Mouse (Mus musculus) hindbrain, embryonic 13.5 days (tissue): ENCODE data around the gene Syvn1. TPM values are rescaled to one million over a fixed set of nuclear protein-coding genes. Genes with fewer than 3 reads are reported as not detected.
A peak's percentile ranks its signal among the peaks of the same experiment; 100 is the strongest.

Source experiments
- ATAC-seq: fragments of 200-750 bp; cut with Nextera tagmentation; 2 replicates; pipeline ENCODE4 v1.8.0; 2017; ENCODE audit warnings: moderate TSS enrichment; ENCODE audit not compliant: low FRiP score
- H3K27ac ChIP-seq: fragments of 300-500 bp; sonication (generic); 2 replicates; pipeline ENCODE4 v1.5.1; 2015; ENCODE audit warnings: inconsistent platforms, mild to moderate bottlenecking, moderate library complexity
- H3K27me3 ChIP-seq: fragments of 300-500 bp; sonication (generic); 2 replicates; pipeline ENCODE4 v1.6.1; 2015; ENCODE audit warnings: mild to moderate bottlenecking, inconsistent platforms
- H3K36me3 ChIP-seq: fragments of 300-500 bp; sonication (generic); 2 replicates; pipeline ENCODE4 v1.6.1; 2015; ENCODE audit warnings: mild to moderate bottlenecking, inconsistent platforms
- H3K4me1 ChIP-seq: fragments of 300-500 bp; sonication (generic); replicated peaks from 2 replicates; pipeline ENCODE4 v1.6.1; 2015; ENCODE audit warnings: inconsistent platforms
- H3K4me2 ChIP-seq: fragments of 300-500 bp; sonication (generic); 2 replicates; pipeline ENCODE4 v1.6.1; 2015; ENCODE audit warnings: inconsistent platforms, mild to moderate bottlenecking, moderate library complexity
- H3K4me3 ChIP-seq: fragments of 300-500 bp; sonication (generic); 2 replicates; pipeline ENCODE4 v1.5.1; 2015; ENCODE audit warnings: mild to moderate bottlenecking, inconsistent platforms
- H3K9ac ChIP-seq: fragments of 300-500 bp; sonication (generic); 2 replicates; pipeline ENCODE4 v1.6.1; 2015; ENCODE audit warnings: mild to moderate bottlenecking, inconsistent platforms
- H3K9me3 ChIP-seq: fragments of 300-500 bp; sonication (generic); 2 replicates; pipeline ENCODE4 v1.6.1; 2016; ENCODE audit warnings: inconsistent platforms
- WGBS: fragments of 180-500 bp; shearing (Covaris S2); methylation state at CpG from one replicate; pipeline ENCODE4 v1.1.7; 2015; 5-methylcytosine and 5-hydroxymethylcytosine counted together
- polyA plus RNA-seq: library from polyadenylated mRNA; unstranded; fragments of >200 nt; fragmentation: Nextera tagmentation; extraction: Ambion mirVana; gene quantifications from 2 replicates; pipeline ENCODE4 v1.2.1, GENCODE M21; 2015

Gene Syvn1
- polyA plus RNA-seq, 1 experiment from 2014 or later: 30.6 TPM

- no peaks in the 10 kb centered on the region for H3K27me3 ChIP-seq
- peaks cover 59% of the 10 kb centered on the region for H3K4me1 ChIP-seq
- ATAC-seq: no peak
- peak overlapping the region; percentile 82 for H3K4me3 ChIP-seq
- WGBS: 1% methylated on average over 44 of the region's 44 CpGs
- no peaks in the 10 kb centered on the region for H3K9me3 ChIP-seq
- H3K4me2 ChIP-seq: peak overlapping the region; percentile 100
- H3K36me3 ChIP-seq: peaks cover 10% of the 10 kb centered on the region; the same call in 1 of the 2 replicates
- H3K27ac ChIP-seq: peak overlapping the region; percentile 94
- H3K9ac ChIP-seq: peak overlapping the region; percentile 93
These were observed 15.4 kb downstream of the Syvn1 start for GRCm38 (mm10) chr19:6061641-6062302.

GRCm38 (mm10) chr19:6062418-6062817, 16.0 kb downstream of the Syvn1 start:
- H3K4me1 ChIP-seq: peaks cover 60% of the 10 kb centered on the region
- H3K9me3 ChIP-seq: no peaks in the 10 kb centered on the region
- H3K9ac ChIP-seq: peak overlapping the region; percentile 93
- H3K27ac ChIP-seq: peak overlapping the region; percentile 94
- no peak for ATAC-seq
- H3K4me2 ChIP-seq: peak overlapping the region; percentile 100
- WGBS: 70% methylated on average over 5 of the region's 5 CpGs
- H3K36me3 ChIP-seq: peaks cover 10% of the 10 kb centered on the region; the same call in 1 of the 2 replicates
- no peaks in the 10 kb centered on the region for H3K27me3 ChIP-seq
- peak overlapping the region; percentile 82 for H3K4me3 ChIP-seq

- H3K27ac ChIP-seq: no peak overlapping the region
- no peaks in the 10 kb centered on the region for H3K9me3 ChIP-seq
- 95% methylated on average over 6 of the region's 6 CpGs for WGBS
- H3K4me2 ChIP-seq: no peak overlapping the region
- no peak for ATAC-seq
- no peaks in the 10 kb centered on the region for H3K27me3 ChIP-seq
- 0 out of 2 replicates have a peak overlapping the region, but pooled peaks have one; percentile 82 for H3K4me3 ChIP-seq
- peaks cover 66% of the 10 kb centered on the region for H3K4me1 ChIP-seq
- H3K9ac ChIP-seq: peak overlapping the region; percentile 93; the same call in 1 of the 2 replicates
- peaks cover 10% of the 10 kb centered on the region; the same call in 1 of the 2 replicates for H3K36me3 ChIP-seq
These were observed 16.7 kb downstream of the Syvn1 start for GRCm38 (mm10) chr19:6063081-6063480.

- no peaks in the 10 kb centered on the region for H3K27me3 ChIP-seq
- 31% methylated on average over 5 of the region's 5 CpGs for WGBS
- no peaks in the 10 kb centered on the region for H3K9me3 ChIP-seq
- peak overlapping the region; percentile 60 for H3K4me3 ChIP-seq
- H3K27ac ChIP-seq: peak overlapping the region; percentile 93
- H3K36me3 ChIP-seq: peaks cover 32% of the 10 kb centered on the region
- peak; percentile 19 for ATAC-seq
- peaks cover 56% of the 10 kb centered on the region for H3K4me1 ChIP-seq
- peak overlapping the region; percentile 92 for H3K4me2 ChIP-seq
- H3K9ac ChIP-seq: peak overlapping the region; percentile 87
These were observed 20.2 kb downstream of the Syvn1 start for GRCm38 (mm10) chr19:6066571-6066970.

GRCm38 (mm10) chr19:6067011-6067723, 20.8 kb downstream of the Syvn1 start:
- Histone ChIP-seq H3K9me3 (no peaks in the 10 kb centered on the region), H3K9ac (peak overlapping the region; percentile 87), H3K4me2 (peak overlapping the region; percentile 92), H3K4me1 (peaks cover 51% of the 10 kb centered on the region), H3K27me3 (no peaks in the 10 kb centered on the region), H3K27ac (peak overlapping the region; percentile 93), H3K36me3 (peaks cover 32% of the 10 kb centered on the region), H3K4me3 (peak overlapping the region; percentile 60)
- peak; percentile 80 for ATAC-seq
- WGBS: under 1% methylated on average over 30 of the region's 30 CpGs

- ATAC-seq: peak; percentile 90
- 10% methylated on average over 33 of the region's 33 CpGs for WGBS
- H3K4me3 ChIP-seq: peak within 1 kb of the TSS; percentile 60
These were observed 21.5 kb downstream of the Syvn1 start, which contains the start of gene Tm7sf2 for GRCm38 (mm10) chr19:6067724-6068415. Gene Tm7sf2 (minus strand): TSS chr19:6068373.

GRCm38 (mm10) chr19:6068951-6069350, 22.6 kb downstream of the Syvn1 start:
- Histone ChIP-seq H3K27me3 (no peaks in the 10 kb centered on the region), H3K27ac (peak overlapping the region; percentile 93; the same call in 1 of the 2 replicates), H3K4me2 (no peak overlapping the region), H3K9me3 (no peaks in the 10 kb centered on the region), H3K4me1 (peaks cover 33% of the 10 kb centered on the region), H3K9ac (no peak overlapping the region), H3K4me3 (no peak overlapping the region), H3K36me3 (peaks cover 48% of the 10 kb centered on the region)
- ATAC-seq: no peak
- WGBS: 89% methylated on average over 4 of the region's 4 CpGs

More at GRCm38 (mm10) chr19:6067724-6068415, 21.5 kb downstream of the Syvn1 start, which contains the start of gene Tm7sf2:
- peak within 1 kb of the TSS; percentile 93 for H3K27ac ChIP-seq
- peaks cover 44% of the 10 kb centered on the region for H3K4me1 ChIP-seq
- H3K9ac ChIP-seq: peak within 1 kb of the TSS; percentile 87
- H3K36me3 ChIP-seq: peaks cover 37% of the 10 kb centered on the region
- no peaks in the 10 kb centered on the region for H3K9me3 ChIP-seq
- peak within 1 kb of the TSS; percentile 92 for H3K4me2 ChIP-seq
- H3K27me3 ChIP-seq: no peaks in the 10 kb centered on the region

- Histone ChIP-seq H3K4me2 (no peak overlapping the region), H3K36me3 (peaks cover 54% of the 10 kb centered on the region), H3K4me3 (no peak overlapping the region), H3K27me3 (no peaks in the 10 kb centered on the region), H3K9ac (no peak overlapping the region), H3K27ac (no peak overlapping the region), H3K4me1 (peaks cover 34% of the 10 kb centered on the region), H3K9me3 (no peaks in the 10 kb centered on the region)
- no peak for ATAC-seq
- 97% methylated on average over 10 of the region's 10 CpGs for WGBS
These were observed 23.5 kb downstream of the Syvn1 start for GRCm38 (mm10) chr19:6069851-6070250.

- Histone ChIP-seq H3K36me3 (peaks cover 59% of the 10 kb centered on the region), H3K9me3 (no peaks in the 10 kb centered on the region), H3K9ac (no peak overlapping the region), H3K27me3 (no peaks in the 10 kb centered on the region), H3K4me1 (peaks cover 37% of the 10 kb centered on the region), H3K27ac (no peak overlapping the region), H3K4me2 (no peak overlapping the region), H3K4me3 (no peak overlapping the region)
- ATAC-seq: no peak
- 92% methylated on average over 31 of the region's 31 CpGs for WGBS
These were observed 24.3 kb downstream of the Syvn1 start for GRCm38 (mm10) chr19:6070571-6071250.

GRCm38 (mm10) chr19:6071261-6071660, 24.9 kb downstream of the Syvn1 start:
- no peak overlapping the region for H3K4me3 ChIP-seq
- H3K4me1 ChIP-seq: peaks cover 37% of the 10 kb centered on the region
- WGBS: 96% methylated on average over 19 of the region's 19 CpGs
- no peak overlapping the region for H3K27ac ChIP-seq
- no peak overlapping the region for H3K4me2 ChIP-seq
- no peaks in the 10 kb centered on the region for H3K27me3 ChIP-seq
- H3K9ac ChIP-seq: no peak overlapping the region
- peaks cover 59% of the 10 kb centered on the region for H3K36me3 ChIP-seq
- no peak for ATAC-seq
- no peaks in the 10 kb centered on the region for H3K9me3 ChIP-seq

GRCm38 (mm10) chr19:6073889-6074288, 27.5 kb downstream of the Syvn1 start:
- no peak overlapping the region for H3K4me3 ChIP-seq
- H3K27me3 ChIP-seq: no peaks in the 10 kb centered on the region
- ATAC-seq: no peak
- no peak overlapping the region for H3K4me2 ChIP-seq
- no peaks in the 10 kb centered on the region for H3K9me3 ChIP-seq
- no peak overlapping the region for H3K27ac ChIP-seq
- H3K4me1 ChIP-seq: peaks cover 24% of the 10 kb centered on the region
- H3K9ac ChIP-seq: no peak overlapping the region
- WGBS: 92% methylated on average over 5 of the region's 5 CpGs
- H3K36me3 ChIP-seq: peaks cover 55% of the 10 kb centered on the region
